Mouse (Mus musculus): ENCODE results near the gene Il1r1. TPM values are rescaled to one million over a fixed set of nuclear protein-coding genes. Genes with fewer than 3 reads are reported as not detected.

The Il1r1 gene
- total RNA-seq, 2 experiments from 2014 or later: 2.0 to 2.8 TPM

DNA sequence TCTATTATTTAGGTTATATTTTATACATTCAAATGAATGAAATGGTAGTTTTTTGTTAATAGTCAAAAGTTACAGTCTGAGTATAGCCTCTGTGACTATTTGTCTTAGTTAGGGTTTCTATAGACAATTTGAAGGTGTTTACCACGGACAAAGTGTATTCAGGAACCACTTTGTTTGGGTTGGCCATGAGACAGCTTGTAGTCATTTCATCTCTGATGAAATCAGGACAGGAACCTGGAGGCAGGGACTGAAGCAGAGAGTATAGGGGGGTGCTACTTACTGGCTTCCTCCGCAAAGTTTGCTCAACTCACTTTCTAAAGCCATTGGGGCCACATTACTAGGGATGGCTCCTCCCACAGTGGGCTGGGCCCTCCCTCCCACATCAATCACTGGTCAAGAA, 86.7 kb downstream of the Il1r1 start:
- DNase-seq (ENCODE audit: low spot score in 2 of 2): no peak

DNA sequence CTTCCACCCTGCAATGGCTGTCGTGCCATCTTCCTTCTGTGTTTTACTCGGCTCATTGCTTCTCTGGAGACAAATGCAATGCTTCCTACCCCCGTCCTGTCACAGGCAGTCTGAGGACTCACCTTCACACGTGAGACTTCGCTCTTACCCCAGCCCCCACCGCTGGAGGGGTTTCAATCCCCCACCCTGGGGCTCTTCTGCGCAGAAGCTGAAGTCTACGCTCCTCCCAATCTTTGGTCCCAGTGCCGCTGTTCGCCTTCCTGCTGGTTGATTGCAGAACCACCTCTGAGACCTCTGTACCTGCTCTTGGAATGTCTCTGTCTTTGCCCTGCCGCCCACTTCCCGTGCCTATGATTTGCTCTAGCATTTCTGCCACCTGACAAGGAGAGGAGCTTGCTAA, 89.1 kb downstream of the Il1r1 start:
- no peak for DNase-seq (ENCODE audit: low spot score in 2 of 2)

DNA sequence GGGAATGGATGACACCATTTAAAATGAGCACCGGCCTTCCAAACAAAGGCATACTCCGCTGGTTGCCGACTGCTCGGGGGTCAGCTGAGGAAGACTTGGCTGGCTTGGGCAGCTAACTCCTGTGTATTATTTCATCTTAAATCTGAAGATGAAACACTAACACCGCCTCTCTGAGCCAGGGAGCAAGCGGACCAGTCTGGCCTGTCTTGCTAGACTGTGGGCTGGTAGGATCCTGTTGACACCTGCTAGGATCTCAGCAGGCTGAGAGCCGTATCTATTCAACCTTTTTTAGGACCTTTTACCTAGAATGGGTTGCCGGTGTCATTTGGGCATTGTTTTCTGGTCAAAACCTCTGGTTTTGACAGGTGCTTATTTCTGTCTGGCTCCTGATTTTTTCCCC, 92.8 kb downstream of the Il1r1 start:
- no peak for DNase-seq (ENCODE audit: low spot score in 2 of 2)

DNA sequence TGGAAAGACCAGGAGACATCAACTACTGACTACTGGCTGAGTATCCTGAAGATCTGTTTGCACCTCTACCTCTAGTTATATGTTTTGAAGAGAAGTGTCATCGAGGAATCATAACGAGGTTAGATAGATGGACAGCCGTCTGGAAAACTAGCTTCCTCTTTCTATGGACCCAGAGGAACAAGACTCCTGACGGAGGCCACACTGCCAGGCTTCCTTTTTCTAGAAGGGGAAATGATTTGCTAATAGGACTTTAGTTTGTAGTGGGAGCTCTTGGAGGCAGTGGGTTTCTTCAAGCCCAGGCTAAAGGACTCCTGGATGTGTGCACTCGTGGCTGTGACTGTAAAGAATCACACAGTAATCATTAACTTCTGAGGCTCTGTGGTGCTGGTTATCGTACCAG, 96.9 kb downstream of the Il1r1 start:
- DNase-seq (ENCODE audit: low spot score in 2 of 2): no peak

DNA sequence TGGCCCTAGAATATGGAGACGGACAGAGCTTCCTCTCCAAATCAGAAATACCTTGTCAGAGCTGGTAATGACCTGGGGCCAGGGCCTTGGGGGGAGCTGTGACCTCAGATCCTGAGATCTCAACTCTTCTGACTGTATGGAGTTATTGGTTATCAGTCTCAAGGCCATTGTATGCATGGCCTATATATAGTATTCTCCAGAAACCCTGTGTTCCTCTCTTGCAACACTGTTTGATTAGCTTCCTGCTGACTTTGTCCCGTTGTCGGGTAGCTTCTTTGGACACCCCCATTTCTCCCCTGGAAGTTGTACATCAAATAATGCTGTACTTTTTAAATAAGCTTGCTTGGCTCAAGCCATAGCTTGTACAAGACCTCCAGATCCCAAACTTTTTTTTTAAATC, 97.7 kb downstream of the Il1r1 start:
- no peak for DNase-seq (ENCODE audit: low spot score in 2 of 2)

DNA sequence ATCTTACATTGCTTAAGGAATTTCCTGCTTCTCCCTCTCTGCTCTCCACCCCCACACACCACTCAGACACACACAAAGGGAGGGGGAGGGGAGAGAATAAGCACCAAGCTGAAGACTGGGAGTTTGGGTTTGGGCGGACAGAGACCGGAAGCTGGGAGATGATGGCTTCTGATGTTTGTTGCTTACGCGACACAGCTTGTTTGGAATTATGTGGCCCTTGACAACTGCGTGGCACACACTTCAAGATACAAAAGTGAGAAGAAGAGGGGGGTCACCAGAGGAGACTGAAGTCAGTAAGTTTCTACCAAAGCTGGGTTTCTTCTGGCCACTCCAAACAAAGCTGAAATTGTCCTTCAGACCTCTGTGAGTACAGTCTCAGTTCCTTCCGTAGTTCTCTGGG, 99.6 kb downstream of the Il1r1 start, which contains the start of gene Il1rl2:
Il1rl2 (plus strand) TSS at position 154 of the 400 bp plus-strand sequence.
- DNase-seq (ENCODE audit: low spot score in 2 of 2): no peak

DNA sequence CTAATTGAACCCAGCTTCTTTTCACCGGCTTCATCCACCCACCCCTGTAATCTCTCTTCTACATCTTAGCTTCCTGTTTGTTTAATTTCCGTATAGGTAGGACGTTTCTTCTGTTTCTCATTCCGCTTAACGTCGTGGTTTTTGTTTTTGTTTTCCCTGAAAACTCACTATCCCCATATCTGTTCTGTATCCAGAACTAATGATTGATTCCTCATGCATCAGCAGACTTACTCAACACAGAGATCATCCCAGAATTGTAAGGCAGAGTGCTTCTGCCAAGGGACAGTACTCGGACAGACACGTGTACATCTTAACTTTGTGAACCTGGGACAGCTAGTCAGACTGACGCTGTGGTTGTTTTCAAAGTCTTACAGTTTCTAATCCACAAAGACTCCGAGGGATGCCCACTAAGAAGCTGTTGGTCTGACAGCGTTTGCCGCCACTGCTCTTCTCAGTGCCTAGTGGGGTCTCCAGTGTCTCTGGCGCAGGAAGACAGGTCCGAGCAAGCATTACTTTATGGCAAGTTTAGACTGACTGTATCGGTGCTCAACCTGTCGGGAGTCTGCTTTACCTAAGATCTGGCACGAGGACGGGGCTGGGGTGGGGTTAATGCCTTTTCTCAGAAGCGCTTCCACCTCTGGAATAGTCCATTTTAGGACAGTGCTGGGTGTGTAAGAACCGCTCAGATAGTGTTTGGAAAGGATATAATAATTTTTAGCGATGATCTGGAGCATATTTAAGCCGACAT, 100.2 kb downstream of the Il1r1 start:
- no peak for DNase-seq (ENCODE audit: low spot score in 2 of 2)

DNA sequence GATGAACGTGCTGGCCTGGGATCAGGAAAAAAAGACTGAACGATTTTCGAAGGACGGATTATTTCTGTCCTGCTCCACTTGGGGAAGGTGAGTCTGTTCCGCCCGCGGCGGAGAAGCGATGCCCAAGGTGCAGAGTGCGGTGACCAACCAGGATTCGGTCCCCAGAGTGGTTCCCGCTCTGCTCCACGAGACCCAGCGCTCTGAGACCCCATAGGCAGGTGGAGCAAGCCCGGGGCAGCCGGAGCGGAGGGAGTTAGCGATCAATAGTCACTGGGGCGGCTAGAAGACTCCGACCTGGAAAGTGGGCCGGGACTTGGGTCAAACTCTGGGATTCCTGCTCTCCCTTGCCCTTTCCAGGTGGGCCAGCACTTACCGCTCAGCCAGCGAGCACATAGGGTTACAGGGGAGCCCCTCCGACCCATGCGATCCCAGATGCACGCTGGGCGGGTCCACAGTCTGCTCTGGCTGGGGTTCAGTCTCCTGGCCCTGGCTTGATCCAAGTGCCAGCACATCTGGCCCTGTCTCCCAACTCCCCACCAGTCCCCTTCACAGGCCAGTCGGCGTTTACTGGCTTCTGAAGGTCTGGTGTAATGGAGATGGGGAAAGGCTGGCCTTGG, 100.9 kb downstream of the Il1r1 start:
- no peak for DNase-seq (ENCODE audit: low spot score in 2 of 2)

DNA sequence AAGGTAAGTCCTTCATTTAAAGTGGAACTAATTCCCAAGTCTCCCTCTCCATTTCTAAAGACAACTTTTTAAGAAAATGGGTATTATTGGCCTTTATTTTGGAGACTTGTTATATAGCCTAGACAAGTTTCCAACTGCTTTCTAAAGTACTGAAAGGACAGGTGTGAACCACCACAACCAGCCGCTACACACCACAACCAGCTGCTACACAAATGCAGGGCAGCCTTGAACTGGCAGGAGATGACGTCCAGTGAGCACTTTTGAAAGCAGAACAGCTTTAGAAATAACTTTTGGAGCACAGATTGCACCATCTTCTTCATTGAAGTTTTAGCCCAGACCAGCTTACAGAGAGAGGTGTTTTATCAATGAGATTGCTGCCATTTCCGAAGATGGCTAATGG, 102.7 kb downstream of the Il1r1 start:
- DNase-seq (ENCODE audit: low spot score in 2 of 2): no peak

DNA sequence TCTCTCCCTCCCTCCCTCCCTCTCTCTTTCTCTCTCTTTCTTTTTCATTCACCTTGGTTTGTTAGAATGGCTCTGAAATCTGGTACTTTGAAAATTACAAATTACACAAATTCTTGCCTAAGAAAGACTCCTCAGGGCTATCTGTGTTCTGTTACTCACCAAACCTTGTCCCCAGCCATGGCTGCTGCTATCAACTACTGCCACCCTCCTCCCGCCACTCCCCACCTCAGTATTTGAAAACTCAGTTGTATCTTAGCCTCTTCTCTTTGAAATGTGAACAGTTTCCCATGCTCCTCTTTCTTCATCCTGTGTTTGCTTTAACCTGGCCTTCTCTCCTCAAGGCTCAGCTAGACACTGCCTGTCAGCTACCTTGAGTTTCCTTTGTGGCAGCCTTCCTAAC, 104.6 kb downstream of the Il1r1 start:
- DNase-seq (ENCODE audit: low spot score in 2 of 2): no peak

DNA sequence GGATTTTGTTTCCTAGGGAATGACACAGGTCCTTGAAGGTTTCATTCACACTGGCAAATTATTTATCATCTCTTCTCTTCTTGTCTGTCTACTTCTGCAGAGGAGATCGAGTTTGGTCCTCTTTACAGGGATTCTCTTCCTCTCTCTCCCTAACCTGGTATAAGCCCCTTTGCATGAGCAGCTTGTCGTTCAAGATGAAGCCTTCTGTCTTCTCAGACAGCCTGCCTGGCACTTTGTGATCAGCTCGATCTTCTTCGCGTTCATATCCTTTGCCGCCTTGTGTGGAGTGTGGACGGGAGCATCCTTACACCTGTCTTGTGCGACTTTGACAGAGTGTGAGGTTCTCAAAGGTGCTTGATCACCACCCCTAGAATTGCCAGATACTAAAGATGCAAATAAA, 105.3 kb downstream of the Il1r1 start:
- no peak for DNase-seq (ENCODE audit: low spot score in 2 of 2)

DNA sequence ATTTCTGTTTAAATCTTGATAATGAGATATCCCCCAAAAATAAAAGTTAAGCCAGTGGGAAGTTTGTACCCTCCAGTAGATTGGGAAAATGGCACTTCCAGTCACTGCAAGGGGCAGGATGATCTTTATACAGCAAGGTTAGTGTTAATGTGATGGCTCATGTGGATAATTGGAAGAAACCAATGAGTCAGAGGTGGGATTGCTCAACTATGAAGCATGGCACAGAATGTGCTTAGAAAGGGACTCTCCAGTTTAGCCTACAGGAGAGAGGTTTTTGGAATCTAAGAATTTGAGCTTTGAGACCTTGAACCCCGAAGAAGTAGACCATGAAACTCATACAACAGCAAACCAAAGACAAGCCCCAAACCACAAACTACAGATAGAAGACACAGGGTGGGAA, 114.5 kb downstream of the Il1r1 start:
- no peak for DNase-seq (ENCODE audit: low spot score in 2 of 2)

DNA sequence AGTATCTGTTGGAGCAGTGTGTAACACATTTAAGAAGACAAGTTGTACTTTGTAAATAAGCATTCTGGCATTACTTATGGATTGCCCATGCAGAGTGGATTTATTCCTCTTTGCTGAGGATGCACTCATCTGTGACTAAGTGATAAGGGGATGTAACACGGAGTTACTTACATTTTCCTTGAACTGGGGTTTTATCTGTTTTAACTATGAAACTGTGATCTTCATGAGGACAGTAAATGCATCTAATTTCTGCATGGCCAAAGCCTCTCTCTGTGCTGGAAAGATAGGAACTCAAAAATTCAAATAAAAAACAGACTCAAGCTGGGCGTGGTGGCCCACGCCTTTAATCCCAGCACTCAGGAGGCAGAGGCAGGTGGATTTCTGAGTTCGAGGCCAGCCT, 115.2 kb downstream of the Il1r1 start:
- DNase-seq (ENCODE audit: low spot score in 2 of 2): no peak

DNA sequence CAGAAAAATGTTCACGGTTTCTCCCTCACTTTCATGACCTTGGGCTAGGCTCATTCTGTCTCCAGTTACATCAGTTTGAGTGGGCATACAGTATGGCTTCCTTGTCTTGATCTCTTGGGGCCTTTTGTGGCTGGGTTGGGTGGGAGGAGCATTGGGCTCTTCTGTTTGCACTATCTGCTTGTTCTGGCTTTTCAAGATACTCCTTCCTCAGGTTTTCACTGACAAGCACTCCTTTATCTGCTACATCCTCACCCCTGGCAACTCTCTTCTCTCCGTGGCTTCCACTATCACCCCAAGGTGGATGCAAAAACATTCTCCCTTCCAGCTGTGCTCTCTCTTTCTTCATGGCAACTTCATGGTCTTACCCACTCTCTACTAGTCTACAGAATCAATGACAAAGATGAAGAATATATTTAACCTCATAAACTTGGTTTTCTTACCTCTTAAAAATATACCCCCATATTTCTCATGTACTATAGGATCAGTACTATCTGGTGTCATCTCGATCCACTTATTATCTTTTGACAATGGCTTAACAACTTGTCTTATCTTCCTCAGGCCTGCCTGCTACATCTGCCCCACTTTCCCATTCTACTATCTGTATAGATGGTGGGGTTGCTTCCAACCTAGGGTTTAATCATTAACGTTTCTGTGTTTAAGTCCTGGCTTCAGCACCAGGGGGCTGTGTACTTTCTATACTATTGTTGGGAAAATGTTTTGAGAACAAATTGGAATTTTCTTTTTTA, 127.5 kb downstream of the Il1r1 start:
- no peak for DNase-seq (ENCODE audit: low spot score in 2 of 2)

DNA sequence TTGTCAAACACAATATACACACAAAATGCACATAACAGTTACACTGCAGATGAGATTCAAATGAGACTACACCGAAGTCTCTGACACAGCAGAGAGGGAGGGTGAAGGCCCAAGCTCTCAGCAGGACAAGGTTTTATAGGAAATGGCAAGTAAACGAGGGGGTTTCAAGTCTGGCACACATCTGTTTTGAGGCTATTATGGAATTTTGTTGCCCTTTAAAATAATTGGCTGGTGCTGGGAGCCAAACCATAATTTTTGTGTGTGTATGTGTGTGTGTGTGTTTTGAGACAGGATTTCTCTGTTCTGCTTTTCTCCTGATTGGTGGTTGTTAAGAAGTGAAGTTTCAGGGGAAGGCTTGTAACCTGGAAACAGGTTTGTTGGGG, 128.0 kb downstream of the Il1r1 start:
- no peak for DNase-seq (ENCODE audit: low spot score in 2 of 2)

DNA sequence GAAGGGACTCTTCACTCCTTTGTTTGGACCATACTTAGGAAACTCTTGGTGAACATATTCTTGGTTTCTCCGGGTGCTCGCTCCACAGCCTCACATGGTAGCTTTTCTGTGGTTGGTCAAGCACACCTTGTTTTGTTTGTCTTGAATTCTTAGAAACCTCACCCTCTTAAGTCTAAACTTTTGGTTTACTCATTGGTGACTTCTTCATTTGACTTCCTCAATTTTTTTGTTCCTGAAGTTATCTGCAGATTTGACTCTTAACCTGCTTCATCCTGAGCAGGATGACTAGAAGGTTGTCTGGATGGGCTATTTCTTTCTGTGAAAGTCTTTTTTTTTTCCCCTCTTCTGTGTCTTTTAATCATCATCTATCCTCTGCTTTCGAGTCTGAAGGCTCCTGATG, 129.8 kb downstream of the Il1r1 start:
- no peak for DNase-seq (ENCODE audit: low spot score in 2 of 2)

DNA sequence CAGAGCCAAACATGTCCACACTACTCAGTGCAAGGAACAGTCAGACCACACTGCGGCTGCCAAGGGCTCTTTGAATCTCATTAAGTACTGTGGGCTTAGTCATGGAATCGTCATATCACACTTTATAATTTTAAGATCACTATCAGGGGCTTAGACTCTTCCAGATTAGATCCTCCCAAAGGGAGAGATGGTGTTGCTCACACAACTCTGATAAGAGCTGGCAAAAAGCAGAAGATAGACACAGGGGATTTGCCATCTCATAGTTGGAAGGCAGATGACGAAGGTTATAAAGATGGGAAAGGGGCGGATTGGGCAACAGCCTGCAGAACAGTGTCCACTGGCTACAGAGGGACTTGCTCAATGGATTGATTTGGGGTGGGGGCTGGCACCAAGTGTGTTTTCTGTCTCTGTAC, 130.6 kb downstream of the Il1r1 start:
- DNase-seq (ENCODE audit: low spot score in 2 of 2): no peak

DNA sequence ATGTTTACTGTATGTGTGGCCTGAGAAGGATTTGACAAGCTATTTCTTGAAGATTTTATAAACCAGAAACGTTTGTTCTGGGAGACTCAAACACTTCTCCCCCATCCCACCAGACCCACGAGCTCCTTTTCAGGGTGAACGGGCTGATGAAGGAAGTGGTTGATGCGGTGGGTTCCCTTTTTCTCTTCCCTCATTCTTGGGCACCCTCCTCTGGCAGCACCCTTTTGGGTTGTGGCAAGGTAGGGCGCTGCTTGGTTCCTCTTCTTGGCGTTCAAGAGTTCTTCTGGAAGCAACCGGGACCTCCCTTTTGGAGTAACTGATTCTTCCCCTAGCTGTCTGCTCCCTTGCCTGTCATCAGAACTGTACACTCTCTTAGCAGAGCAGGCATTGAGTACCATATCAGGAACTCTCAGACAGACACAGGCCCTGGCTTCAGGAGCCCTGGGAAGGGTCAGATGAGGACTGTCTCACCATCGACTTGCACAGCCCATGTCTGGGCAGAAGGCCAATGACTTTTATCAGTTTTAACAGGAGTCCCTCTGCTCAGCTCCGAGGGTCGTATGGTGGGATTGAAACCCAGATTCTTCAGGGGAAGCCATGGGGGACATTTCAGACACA, 131.1 kb downstream of the Il1r1 start:
- no peak for DNase-seq (ENCODE audit: low spot score in 2 of 2)

DNA sequence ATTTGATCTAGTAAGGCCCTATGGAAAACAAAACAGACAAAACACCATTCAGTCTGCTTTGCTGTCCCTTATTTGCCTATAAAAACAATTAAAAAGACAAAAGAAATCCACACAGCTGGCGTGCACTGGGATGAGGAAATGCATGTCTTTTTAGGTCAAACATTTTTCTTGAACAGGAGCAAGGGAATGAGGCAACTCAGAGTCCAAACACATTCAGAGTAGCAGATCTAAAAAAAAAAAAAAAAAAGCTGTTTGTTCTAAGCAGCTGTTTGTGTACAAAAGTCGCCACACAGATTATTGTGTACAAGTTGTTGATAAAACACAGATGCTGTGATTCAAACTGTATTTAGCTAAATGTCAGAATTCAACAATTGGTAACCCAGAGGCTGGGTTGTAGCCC, 133.0 kb downstream of the Il1r1 start:
- DNase-seq (ENCODE audit: low spot score in 2 of 2): no peak

DNA sequence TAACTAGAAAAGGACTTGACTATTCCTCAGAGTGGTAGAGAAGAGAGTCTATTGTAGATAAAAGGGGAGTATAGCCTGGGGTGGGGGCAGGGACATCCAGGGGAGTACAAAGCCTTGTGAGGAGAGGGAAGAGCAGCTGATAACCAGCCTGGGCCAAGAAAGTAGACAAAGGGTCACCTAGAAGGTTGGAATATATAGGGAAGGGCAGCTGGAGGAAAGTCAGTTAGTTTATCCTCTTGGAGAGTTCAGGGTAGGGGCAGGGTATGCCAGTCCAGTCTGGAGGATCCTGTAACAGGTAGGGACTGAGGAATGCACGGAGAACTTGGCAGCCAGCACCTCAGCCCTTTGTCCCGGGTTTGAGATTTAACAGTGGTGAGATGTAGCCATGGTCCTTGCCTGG, 133.5 kb downstream of the Il1r1 start:
- no peak for DNase-seq (ENCODE audit: low spot score in 2 of 2)

DNA sequence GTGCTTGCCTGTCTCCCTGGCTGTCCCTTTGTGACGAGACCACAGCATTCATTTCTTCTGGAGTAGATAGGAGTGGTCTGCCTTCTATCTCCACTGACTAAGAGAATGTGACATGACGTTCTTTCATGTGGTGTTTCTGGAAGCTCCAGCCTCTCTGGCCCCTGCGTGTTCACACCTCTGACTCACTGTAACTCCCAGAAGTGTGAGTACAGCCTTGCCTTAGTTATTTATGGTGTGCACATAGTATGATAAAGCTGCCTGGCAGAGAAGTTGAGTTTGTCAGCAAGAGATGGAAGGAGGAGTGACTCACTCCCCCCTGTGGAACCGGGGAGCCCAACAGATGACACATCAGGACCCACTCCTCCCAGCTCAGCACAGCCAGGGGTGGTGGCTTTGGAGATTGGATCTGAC, 133.9 kb downstream of the Il1r1 start:
- peak; percentile 49 to 52 for DNase-seq (ENCODE audit: low spot score in 2 of 2)

DNA sequence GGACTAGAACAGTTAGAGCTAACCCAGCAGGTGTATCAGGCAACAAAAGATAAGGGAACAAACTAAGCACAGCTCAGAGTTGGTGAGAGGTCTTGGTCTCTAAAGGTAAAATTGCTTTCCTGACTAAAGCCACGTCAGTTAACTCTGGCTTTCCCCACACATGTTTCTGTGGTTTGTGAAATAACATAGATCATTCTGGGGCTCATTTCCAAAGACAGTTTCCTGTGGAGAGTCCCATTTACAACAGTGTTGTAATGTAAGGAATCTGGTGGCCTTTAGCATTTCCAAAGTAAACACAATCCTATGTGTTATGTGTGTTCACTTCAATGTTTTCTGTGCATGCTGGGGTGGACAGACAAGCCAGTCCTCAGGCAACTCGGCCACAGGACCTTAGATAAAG, 134.9 kb downstream of the Il1r1 start:
- DNase-seq (ENCODE audit: low spot score in 2 of 2): no peak
